Mouse (Mus musculus) CD4-positive helper T cell, adult 2 months (primary cell): ENCODE results near the gene Sgcb.
"Not testable (repeated sequence)": the region's sequence is repeated elsewhere in the genome, so short reads cannot be mapped to it uniquely, and the experiment has no call there.

Source experiments
- DNase-seq: peaks from one replicate; pipeline ENCODE4 v3.0.0-alpha.2; 2012; ENCODE audit warnings: low read depth, missing footprints, low spot score

Gene Sgcb

GRCm38 (mm10) chr5:73633141-73633540 lies 14.4 kb downstream of the Sgcb start:
- peak; percentile 59 for DNase-seq

DNA sequence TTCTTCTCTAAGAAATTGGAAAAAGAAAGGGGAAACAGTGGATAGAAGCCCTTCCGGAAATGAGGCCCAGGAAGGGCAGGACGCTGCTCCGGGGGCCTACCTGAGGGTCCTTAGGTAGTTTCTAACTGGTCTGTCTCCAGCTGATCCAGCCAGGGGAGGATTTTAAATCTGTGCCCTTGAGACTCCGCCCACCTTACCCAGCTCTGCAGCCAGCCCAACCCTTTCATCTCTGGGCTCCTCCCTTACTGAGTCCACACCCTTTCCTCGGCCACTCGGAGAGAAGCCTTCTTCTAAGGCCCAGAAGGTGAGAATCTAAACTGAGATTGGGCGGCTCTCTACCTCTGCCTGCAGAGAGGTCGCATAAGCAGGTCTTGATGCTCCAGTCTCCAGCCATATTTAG lies 15.3 kb downstream of the Sgcb start, which contains the start of gene Lrrc66:
Gene Lrrc66 (minus strand): TSS at position 236 of the 400 bp plus-strand sequence.
- no peak for DNase-seq

- no peak for DNase-seq
Observed at GRCm38 (mm10) chr5:73631001-73631558, 16.5 kb downstream of the Sgcb start.

DNA sequence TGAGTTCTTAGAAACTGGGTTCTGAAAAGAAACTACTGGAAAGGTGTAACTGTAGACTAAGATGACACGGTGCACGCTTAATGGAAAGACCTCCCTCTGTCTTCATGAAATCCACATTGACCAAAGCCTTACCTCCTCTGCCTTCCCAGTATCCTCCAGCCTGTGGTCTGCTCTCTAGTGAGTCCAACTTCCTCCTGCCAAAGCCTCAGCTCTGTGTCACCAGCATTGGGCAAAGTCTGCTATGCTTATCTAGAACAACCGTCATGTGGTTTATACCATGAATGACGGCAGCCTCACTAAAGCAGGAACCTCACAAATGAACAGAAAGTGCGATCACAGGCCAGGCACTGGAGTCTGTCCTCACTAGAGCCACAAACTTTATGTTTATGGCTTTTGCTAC lies 17.4 kb downstream of the Sgcb start:
- DNase-seq: no peak

DNA sequence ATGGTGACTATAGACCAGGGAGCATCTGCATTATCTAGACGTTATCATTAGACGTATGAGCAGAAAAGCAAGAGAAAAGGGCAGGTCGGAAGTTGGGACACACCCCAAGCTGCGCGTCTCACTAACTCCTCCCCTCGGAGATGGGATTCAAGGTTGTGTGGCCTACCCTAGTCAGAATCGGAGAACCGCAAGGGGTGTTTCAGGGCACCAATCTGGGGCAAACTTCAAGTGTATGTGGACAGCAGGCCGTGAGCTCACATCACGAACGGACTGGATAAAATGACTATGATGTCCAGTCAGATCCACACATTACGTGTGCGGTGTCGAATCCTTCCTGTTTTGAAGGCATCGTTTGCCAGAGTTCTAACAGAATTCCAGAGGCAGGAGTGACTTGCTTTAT lies 19.6 kb downstream of the Sgcb start:
- no peak for DNase-seq

- DNase-seq: no peak
Observed at GRCm38 (mm10) chr5:73627559-73627958, 20.0 kb downstream of the Sgcb start.

GRCm38 (mm10) chr5:73626842-73627241 lies 20.7 kb downstream of the Sgcb start:
- DNase-seq: no peak

DNA sequence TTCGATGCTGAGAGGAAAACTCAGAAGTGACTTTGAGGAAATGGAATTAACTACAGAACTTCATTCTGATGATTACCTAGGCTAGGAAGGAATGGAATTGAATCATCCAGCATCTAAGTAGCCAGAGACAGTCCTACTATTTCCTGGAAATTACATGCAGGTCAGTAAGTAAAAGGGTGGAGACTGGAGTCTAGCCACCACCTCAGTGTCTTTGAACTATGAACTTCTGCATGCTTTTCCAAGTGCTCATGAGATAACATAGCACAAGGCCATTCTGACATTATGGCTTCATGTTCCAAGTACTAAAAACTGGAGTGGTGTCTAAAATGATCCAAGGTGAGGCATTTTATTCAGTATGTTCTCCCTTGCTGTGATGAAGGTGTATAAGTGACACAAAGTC lies 22.1 kb downstream of the Sgcb start:
- DNase-seq: no peak

DNA sequence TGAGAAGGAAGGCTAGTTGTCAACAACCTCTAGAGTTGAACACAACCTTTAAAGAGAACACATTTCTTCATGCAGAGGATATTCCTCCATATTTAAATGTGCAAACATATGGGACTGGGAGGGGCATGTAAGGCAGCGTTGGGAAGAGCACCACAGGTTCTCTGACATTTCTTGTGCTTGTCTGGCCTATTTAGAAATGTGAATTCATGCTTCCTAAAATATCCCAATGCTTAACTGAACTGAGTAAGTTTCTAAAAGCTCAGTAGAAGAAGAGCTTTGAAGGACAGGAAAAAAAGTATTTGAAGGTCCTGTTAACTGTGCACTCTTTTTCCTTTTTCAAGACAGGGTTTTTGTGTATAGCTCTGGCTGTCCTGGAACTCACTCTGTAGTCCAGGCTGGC lies 28.6 kb downstream of the Sgcb start:
- no peak for DNase-seq

- DNase-seq: no peak
Observed at GRCm38 (mm10) chr5:73615211-73615610, 32.4 kb downstream of the Sgcb start.

DNA sequence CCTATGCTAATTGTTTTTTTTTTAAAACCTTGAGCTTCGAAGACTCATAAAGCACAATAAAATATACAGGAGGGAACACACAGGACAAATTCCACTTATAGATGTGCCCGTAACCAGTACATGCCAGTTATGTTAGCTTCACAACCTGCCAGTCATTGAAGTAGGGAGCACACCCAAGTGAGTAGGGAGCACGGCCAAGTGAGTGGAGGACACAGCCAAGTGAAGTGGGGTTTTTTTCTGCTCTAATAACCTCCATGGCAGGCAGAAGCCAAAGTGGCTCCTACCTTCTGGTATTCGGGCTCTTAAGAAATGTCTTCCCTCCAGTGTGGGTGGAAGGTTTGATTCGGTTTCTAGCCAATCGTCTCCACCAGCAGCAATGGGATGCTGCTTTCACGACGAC lies 34.3 kb downstream of the Sgcb start:
- DNase-seq: no peak

DNA sequence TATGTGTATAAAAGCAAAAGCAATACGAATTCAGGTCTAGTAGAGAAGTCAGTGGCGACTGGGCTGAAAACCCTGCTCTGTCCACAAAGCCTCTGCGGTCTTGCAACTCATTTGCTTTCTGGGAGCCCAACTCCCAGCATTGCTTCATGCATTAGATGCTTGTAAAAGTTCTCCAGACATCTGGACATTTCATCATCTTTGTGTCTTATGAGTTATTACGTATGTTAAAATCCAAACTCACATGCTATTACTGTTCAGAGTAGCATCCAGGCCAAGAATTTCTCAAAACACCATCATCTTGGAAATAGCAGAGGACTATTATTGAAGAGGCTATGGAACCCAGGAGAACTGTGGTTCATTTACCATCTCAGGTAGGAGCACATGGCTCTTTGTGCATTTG lies 36.5 kb downstream of the Sgcb start:
- no peak for DNase-seq

GRCm38 (mm10) chr5:73604964-73605363 lies 42.6 kb downstream of the Sgcb start:
- no peak for DNase-seq

- no peak for DNase-seq
Observed at GRCm38 (mm10) chr5:73604542-73604941, 43.0 kb downstream of the Sgcb start.

DNA sequence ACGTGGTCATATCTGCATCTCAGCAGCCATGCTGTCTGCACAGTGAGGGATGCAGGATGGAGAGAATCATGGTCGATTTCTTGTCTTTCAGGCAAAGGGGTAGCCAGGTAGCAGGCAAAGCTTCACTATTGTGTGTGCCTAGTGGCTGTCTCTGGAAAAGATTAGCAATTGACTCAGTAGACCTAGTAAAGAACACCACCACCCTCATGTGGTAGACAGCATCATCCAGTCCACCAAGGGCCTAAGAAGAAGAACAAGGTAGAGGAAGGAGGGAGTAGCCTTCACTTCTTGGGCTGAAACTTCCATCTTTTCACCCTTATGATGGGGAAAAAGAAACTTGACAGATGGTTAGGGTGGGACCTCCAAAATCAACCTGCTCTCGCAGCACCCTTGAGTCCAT lies 44.7 kb downstream of the Sgcb start:
- no peak for DNase-seq

DNA sequence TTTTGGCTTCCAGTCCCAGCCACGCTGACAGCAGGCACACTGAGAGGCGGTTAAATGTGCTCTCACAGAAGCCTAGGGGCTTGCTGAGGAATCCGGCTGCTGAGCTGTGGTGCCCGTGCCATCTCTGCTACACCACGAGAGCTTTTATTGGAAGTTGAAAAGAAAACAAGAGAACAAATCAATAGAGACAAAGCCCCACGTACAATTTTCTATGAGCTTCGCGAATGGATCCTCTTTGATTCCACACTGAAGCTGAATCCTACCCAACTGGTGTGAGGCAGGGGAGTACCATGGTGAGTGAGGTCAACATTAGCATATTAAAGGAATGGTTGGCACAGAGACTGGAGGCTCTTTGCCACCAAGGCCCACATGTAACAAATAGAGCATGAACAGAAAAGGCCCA lies 46.2 kb downstream of the Sgcb start:
- no peak for DNase-seq

- no peak for DNase-seq
Observed at GRCm38 (mm10) chr5:73599991-73600390, 47.6 kb downstream of the Sgcb start.

DNA sequence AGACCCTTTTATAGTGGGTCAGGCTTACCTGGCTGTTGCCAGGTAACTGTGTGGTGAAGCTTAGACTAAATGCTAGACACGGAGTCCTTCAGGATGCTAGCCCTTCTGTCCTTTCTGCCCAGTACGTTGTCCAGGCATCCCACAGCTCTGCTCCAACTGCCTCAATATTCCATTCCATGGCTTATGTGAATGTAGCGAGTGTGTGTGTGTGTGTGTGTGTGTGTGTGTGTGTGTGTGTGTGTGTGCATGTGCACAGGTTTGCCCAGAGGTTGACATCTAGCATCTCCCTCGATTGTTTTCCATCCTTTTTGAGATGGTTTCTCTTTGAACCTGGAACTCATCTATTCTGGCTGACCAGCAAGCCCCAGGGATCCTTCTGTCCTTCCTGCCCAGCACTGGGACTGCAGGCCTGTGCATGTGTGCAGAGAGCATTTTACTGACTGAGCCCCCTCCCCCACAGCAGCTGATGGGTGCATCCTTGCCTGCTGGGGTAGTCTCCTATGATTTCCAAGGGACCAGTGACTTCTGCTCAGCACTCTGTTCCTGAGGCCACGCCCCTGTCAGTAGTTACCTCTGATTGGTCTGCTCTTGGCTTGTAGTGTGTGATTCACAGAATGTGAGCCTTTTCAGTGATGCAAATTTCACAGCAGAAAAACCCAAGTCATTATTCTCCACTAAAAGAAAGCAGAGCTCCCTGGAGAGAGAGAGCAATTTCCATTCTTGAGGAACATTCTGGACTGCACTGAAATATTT lies 48.5 kb downstream of the Sgcb start:
- no peak for DNase-seq

DNA sequence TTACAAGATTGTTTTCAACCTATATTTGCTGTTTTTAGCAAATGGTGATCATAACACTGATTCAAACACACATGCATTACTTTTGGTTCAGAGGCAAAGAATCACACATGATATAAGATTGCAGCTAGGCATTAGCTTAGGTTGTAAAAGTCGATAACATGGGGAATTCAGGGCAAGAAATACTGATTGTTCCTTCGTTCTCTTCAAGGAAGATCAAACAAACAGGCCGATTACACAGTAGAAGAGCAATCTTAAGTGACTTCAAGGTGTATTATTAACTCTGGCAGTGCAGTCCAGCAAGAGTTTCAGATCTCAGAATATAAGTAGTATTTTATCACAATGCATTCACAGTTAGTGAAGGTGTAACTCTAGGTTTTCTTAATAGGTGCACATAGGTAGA lies 60.5 kb downstream of the Sgcb start:
- no peak for DNase-seq

GRCm38 (mm10) chr5:73586597-73586996 lies 61.0 kb downstream of the Sgcb start:
- no peak for DNase-seq

GRCm38 (mm10) chr5:73585212-73586115 lies 62.1 kb downstream of the Sgcb start:
- no peak for DNase-seq

GRCm38 (mm10) chr5:73584011-73584410 lies 63.6 kb downstream of the Sgcb start:
- DNase-seq: not testable (repeated sequence)
